Comparison of ENCODE assay signal across 30 mouse cellular contexts in the genomic region with DNA sequence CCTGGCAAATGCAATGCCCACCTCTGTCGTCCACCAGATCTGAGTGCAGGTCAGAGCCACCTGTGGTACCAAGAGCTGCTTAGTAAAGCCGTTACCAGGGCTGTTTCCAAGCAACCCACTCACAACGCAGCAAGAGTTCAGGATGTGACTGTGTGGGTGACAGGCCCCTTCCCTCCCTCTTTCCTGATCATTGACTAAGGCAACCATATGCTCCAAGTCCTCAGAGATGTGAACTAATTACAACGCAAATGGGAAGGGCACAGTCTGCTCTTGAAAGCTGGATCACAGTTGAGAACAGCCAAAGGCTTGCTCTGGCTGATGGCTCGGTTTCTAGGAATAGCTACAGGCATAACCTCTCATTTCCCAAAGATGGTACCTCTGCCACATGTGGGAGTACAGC.
DNase-seq lines count a peak whose midpoint lies in the region; ATAC-seq and TF ChIP-seq lines count a peak whose summit lies in the region.
"Had no signal": no experiment of that assay in that cellular context is flagged by ENCODE, and none has a peak within 500 bp of the region (broad histone marks: within the 10 kb centered on the region; RNA-seq: fewer than 3 reads in every experiment).

No protein-coding gene starts in this region.

- ATAC-seq in forebrain, postnatal 0 days: peak; percentile 38; the same call in 1 of the 2 replicates
- ATAC-seq in forebrain, embryonic 16.5 days: no peak
- ATAC-seq in midbrain, postnatal 0 days (ENCODE audit: low FRiP score): no peak
- no peak for ATAC-seq in midbrain, embryonic 15.5 days (replicated peaks)

- peak; percentile 7 for DNase-seq in forebrain, postnatal 0 days
- DNase-seq in midbrain, postnatal 0 days (ENCODE audit: low spot score): peak; percentile 36
- DNase-seq in layer of hippocampus, adult 2 months (ENCODE audit: low spot score in 2 of 2): peak; percentile 51 to 64
- peak; percentile 39 for DNase-seq in telencephalon, adult 2 months (ENCODE audit: low read depth, low spot score)
- DNase-seq in thymus, adult 2 months: no peak
- DNase-seq: adrenal gland, postnatal 10 days; cerebellum, adult 18-20 months; cerebellum, postnatal 10 days; gastrocnemius, adult 2 months; gastrocnemius, postnatal 36 days; heart, adult 2 months; kidney, adult 2 months; kidney, postnatal 4 days; lung, postnatal 36 days; spleen, adult 18-20 months; thymus, adult 18-20 months; thymus, postnatal 36 days had no signal

- no peak overlapping the region for H3K4me2 ChIP-seq in forebrain, postnatal 0 days (ENCODE audit: low read depth)
- H3K4me2 ChIP-seq in forebrain, embryonic 16.5 days (ENCODE audit: low read length): no peak overlapping the region
- H3K4me2 ChIP-seq in midbrain, postnatal 0 days (ENCODE audit: low read depth, low read length, poor library complexity, severe bottlenecking): no peak overlapping the region
- no peak overlapping the region for H3K4me2 ChIP-seq in midbrain, embryonic 15.5 days
- H3K4me2 ChIP-seq: embryonic facial prominence, embryonic 15.5 days; forebrain, embryonic 12.5 days; heart, embryonic 12.5 days; hindbrain, embryonic 15.5 days; limb, embryonic 13.5 days; liver, embryonic 11.5 days; lung, embryonic 15.5 days; midbrain, embryonic 11.5 days; neural tube, embryonic 13.5 days had no signal

- 66% methylated on average over 5 of the region's 5 CpGs for WGBS in forebrain, postnatal 0 days
- WGBS in forebrain, embryonic 16.5 days: 72% methylated on average over 5 of the region's 5 CpGs
- 81% methylated on average over 5 of the region's 5 CpGs for WGBS in midbrain, postnatal 0 days
- 72% methylated on average over 5 of the region's 5 CpGs for WGBS in midbrain, embryonic 15.5 days
- WGBS in thymus, adult 2 months: 75% methylated on average over 5 of the region's 5 CpGs

- TF ChIP-seq CTCF in forebrain, postnatal 0 days (IDR thresholded peaks at IDR 0.05; ENCODE audit: low read depth): no peak
- TF ChIP-seq CTCF in midbrain, postnatal 0 days (IDR thresholded peaks at IDR 0.05): no peak
- TF ChIP-seq CTCF in layer of hippocampus, adult 2 months (conservative IDR thresholded peaks at IDR 0.05): no peak
- no peak for TF ChIP-seq CTCF in thymus, adult 2 months (IDR thresholded peaks at IDR 0.05; ENCODE audit: borderline replicate concordance, control insufficient read depth, extremely low read depth, insufficient read depth, low read length, poor library complexity)

- H3K4me1 ChIP-seq in forebrain, postnatal 0 days (ENCODE audit: insufficient read depth): no peaks in the 10 kb centered on the region
- no peaks in the 10 kb centered on the region for H3K4me1 ChIP-seq in forebrain, embryonic 16.5 days (replicated peaks; ENCODE audit: control insufficient read depth, insufficient read depth, low read length)
- H3K4me1 ChIP-seq in midbrain, postnatal 0 days (ENCODE audit: insufficient read depth, low read length): no peaks in the 10 kb centered on the region
- H3K4me1 ChIP-seq in midbrain, embryonic 15.5 days: no peaks in the 10 kb centered on the region
- H3K4me1 ChIP-seq in thymus, adult 2 months (replicated peaks; ENCODE audit: control insufficient read depth, insufficient read depth, low read length): no peaks in the 10 kb centered on the region
- H3K4me1 ChIP-seq: embryonic facial prominence, embryonic 10.5 days; embryonic facial prominence, embryonic 15.5 days; forebrain, embryonic 12.5 days; heart, embryonic 12.5 days; hindbrain, embryonic 15.5 days; limb, embryonic 13.5 days; lung, embryonic 15.5 days; neural tube, embryonic 13.5 days had no signal

- no peaks in the 10 kb centered on the region for H3K27me3 ChIP-seq in forebrain, postnatal 0 days (ENCODE audit: insufficient read depth, low read length)
- no peaks in the 10 kb centered on the region for H3K27me3 ChIP-seq in forebrain, embryonic 16.5 days (replicated peaks; ENCODE audit: control insufficient read depth, insufficient read depth, low read length)
- no peaks in the 10 kb centered on the region for H3K27me3 ChIP-seq in midbrain, postnatal 0 days (ENCODE audit: insufficient read depth, low read length)
- H3K27me3 ChIP-seq in midbrain, embryonic 15.5 days (replicated peaks): no peaks in the 10 kb centered on the region
- no peaks in the 10 kb centered on the region for H3K27me3 ChIP-seq in thymus, adult 2 months (ENCODE audit: control insufficient read depth, insufficient read depth, low read length)
- H3K27me3 ChIP-seq: embryonic facial prominence, embryonic 15.5 days; forebrain, embryonic 12.5 days; hindbrain, embryonic 15.5 days; limb, embryonic 13.5 days; lung, embryonic 15.5 days; neural tube, embryonic 13.5 days had no signal

- H3K9me3 ChIP-seq in forebrain, postnatal 0 days (ENCODE audit: low read length): no peaks in the 10 kb centered on the region
- no peaks in the 10 kb centered on the region for H3K9me3 ChIP-seq in forebrain, embryonic 16.5 days (ENCODE audit: control insufficient read depth, low read length)
- no peaks in the 10 kb centered on the region for H3K9me3 ChIP-seq in midbrain, postnatal 0 days (ENCODE audit: low read length)
- H3K9me3 ChIP-seq in midbrain, embryonic 15.5 days: no peaks in the 10 kb centered on the region
- H3K9me3 ChIP-seq: embryonic facial prominence, embryonic 10.5 days; embryonic facial prominence, embryonic 15.5 days; forebrain, embryonic 12.5 days; G1E; heart, embryonic 12.5 days; hindbrain, embryonic 15.5 days; limb, embryonic 13.5 days; lung, embryonic 15.5 days; neural tube, embryonic 13.5 days had no signal

- H3K9ac ChIP-seq in forebrain, postnatal 0 days: no peak overlapping the region
- no peak overlapping the region for H3K9ac ChIP-seq in forebrain, embryonic 16.5 days (replicated peaks; ENCODE audit: low read depth, low read length)
- H3K9ac ChIP-seq in midbrain, postnatal 0 days (replicated peaks; ENCODE audit: low read length, poor library complexity, severe bottlenecking): no peak overlapping the region
- H3K9ac ChIP-seq in midbrain, embryonic 15.5 days: no peak overlapping the region
- H3K9ac ChIP-seq: embryonic facial prominence, embryonic 15.5 days; forebrain, embryonic 12.5 days; heart, embryonic 12.5 days; hindbrain, embryonic 15.5 days; limb, embryonic 13.5 days; lung, embryonic 15.5 days; neural tube, embryonic 13.5 days had no signal

- no peaks in the 10 kb centered on the region for H3K36me3 ChIP-seq in forebrain, postnatal 0 days (ENCODE audit: insufficient read depth)
- no peaks in the 10 kb centered on the region for H3K36me3 ChIP-seq in forebrain, embryonic 16.5 days (ENCODE audit: control insufficient read depth, insufficient read depth)
- H3K36me3 ChIP-seq in midbrain, postnatal 0 days (ENCODE audit: insufficient read depth, low read length): no peaks in the 10 kb centered on the region
- no peaks in the 10 kb centered on the region for H3K36me3 ChIP-seq in midbrain, embryonic 15.5 days (replicated peaks)
- no peaks in the 10 kb centered on the region for H3K36me3 ChIP-seq in thymus, adult 2 months (ENCODE audit: control insufficient read depth, insufficient read depth, low read length)
- H3K36me3 ChIP-seq: embryonic facial prominence, embryonic 10.5 days; embryonic facial prominence, embryonic 15.5 days; forebrain, embryonic 12.5 days; G1E; heart, embryonic 12.5 days; hindbrain, embryonic 15.5 days; limb, embryonic 13.5 days; lung, embryonic 15.5 days; neural tube, embryonic 13.5 days had no signal

- no peak for TF ChIP-seq POLR2A in thymus, adult 2 months (IDR thresholded peaks at IDR 0.05; ENCODE audit: control insufficient read depth, extremely low read depth, insufficient read depth, low read length, poor library complexity)

- no peak overlapping the region for H3K4me3 ChIP-seq in forebrain, postnatal 0 days (ENCODE audit: low read depth, low read length)
- H3K4me3 ChIP-seq in forebrain, embryonic 16.5 days (replicated peaks; ENCODE audit: low read length): no peak overlapping the region
- H3K4me3 ChIP-seq in midbrain, postnatal 0 days (ENCODE audit: low read depth, low read length): no peak overlapping the region
- H3K4me3 ChIP-seq in midbrain, embryonic 15.5 days: no peak overlapping the region
- no peak overlapping the region for H3K4me3 ChIP-seq in layer of hippocampus, adult 2 months
- H3K4me3 ChIP-seq in thymus, adult 2 months (ENCODE audit: control insufficient read depth, insufficient read depth, low read length): no peak overlapping the region
- H3K4me3 ChIP-seq: embryonic facial prominence, embryonic 10.5 days; embryonic facial prominence, embryonic 15.5 days; forebrain, embryonic 12.5 days; gastrocnemius, adult 2 months; heart, adult 2 months; heart, embryonic 12.5 days; hindbrain, embryonic 15.5 days; limb, embryonic 13.5 days; lung, embryonic 15.5 days; neural tube, embryonic 13.5 days had no signal

- no peak overlapping the region for H3K27ac ChIP-seq in forebrain, postnatal 0 days (ENCODE audit: low read depth, low read length)
- H3K27ac ChIP-seq in forebrain, embryonic 16.5 days (ENCODE audit: low read length): no peak overlapping the region
- H3K27ac ChIP-seq in midbrain, postnatal 0 days (ENCODE audit: low read depth, low read length): no peak overlapping the region
- no peak overlapping the region for H3K27ac ChIP-seq in midbrain, embryonic 15.5 days
- H3K27ac ChIP-seq in layer of hippocampus, adult 2 months: peak overlapping the region; percentile 73
- H3K27ac ChIP-seq in thymus, adult 2 months (ENCODE audit: control insufficient read depth, insufficient read depth, low read length): no peak overlapping the region
- H3K27ac ChIP-seq: embryonic facial prominence, embryonic 10.5 days; embryonic facial prominence, embryonic 15.5 days; forebrain, embryonic 12.5 days; gastrocnemius, adult 2 months; heart, adult 2 months; hindbrain, embryonic 15.5 days; limb, embryonic 13.5 days; lung, embryonic 15.5 days; neural tube, embryonic 13.5 days had no signal
